Mouse (Mus musculus) c-Kit-positive CD71-positive TER-119-negative erythroid progenitor cells, embryonic 14.5 days (primary cell): ENCODE measurements around the gene Spint1.

ENCODE experiments used
- DNase-seq: peaks from one replicate; pipeline ENCODE4 v3.0.0-alpha.2; 2013; ENCODE audit warnings: low read depth

Gene Spint1

DNA sequence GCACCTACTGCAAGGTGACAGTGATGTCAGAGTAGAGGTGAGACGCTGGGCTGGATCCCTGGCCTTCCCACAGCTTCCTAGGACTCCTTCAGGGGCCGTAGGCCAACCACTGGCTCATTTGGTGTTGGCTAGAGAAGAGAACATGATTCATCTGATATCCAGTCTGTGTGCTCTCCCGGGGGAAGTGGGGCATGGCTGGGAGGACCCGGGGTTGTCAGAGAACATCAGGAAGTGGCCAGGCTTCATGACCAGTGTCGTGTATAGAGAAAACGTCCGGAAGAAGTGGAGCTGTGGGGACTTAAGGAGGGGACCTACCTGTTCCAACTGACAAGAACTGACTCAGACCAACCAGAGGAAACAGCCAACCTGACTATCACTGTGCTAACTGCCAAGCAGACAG, 8.1 kb downstream of the Spint1 start:
- DNase-seq: no peak

DNA sequence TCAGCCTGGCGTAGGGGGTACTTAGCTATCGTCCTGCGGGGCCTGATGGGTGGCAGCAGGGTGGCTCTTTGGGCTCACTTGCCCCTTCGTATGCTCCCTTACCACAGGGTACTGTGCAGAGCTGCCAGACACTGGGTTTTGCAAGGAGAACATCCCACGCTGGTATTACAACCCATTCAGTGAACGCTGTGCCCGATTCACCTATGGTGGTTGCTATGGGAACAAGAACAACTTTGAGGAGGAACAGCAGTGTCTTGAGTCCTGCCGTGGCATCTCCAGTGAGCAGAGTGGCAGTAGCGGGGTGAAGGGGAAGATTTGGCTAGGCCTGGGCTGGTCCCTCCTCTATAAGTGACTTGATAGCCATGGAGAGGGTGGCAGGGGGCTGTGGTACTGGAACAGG, 10.7 kb downstream of the Spint1 start:
- no peak for DNase-seq

DNA sequence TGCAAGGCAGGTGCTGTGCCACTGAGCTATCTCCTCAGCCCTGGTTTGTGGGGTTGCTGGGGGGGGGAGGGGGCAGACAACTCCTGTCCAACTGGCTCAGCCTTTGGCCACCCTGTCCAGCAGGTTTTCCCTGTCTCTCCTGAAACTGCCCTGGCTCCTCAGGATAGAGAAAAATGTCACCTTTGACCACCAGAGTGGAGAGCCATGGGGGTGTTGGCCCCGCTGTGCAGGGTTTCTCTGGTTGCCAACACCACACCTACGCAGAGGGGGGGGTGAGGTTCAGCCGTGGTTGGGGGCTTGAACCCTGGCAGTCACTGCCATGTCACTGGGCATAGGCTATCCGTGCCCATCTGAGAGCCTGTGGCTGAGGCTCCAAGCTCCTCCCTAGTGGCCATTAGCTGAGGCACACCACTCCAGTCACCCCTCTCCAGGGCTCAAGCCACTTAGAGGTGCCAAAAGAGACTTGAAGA, 12.5 kb downstream of the Spint1 start:
- no peak for DNase-seq

DNA sequence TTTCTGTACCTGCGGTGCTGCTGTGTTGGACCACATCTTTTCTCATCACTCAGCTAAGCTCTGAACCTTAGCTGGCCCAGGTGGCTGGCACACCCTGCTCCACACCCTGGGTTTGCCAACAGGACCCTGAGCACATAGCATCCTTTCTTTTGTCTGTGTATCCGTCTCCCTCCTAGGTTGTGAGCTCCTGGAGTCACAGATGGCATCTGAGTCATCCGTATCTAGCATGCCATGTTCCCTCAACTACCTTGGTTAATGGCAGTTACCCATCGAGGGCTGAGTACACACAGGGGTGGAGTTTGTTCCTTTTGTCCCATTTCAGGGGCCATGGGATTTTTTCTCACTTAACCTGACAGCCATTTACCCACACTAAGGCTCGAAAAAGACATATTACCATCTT, 13.2 kb downstream of the Spint1 start:
- no peak for DNase-seq

DNA sequence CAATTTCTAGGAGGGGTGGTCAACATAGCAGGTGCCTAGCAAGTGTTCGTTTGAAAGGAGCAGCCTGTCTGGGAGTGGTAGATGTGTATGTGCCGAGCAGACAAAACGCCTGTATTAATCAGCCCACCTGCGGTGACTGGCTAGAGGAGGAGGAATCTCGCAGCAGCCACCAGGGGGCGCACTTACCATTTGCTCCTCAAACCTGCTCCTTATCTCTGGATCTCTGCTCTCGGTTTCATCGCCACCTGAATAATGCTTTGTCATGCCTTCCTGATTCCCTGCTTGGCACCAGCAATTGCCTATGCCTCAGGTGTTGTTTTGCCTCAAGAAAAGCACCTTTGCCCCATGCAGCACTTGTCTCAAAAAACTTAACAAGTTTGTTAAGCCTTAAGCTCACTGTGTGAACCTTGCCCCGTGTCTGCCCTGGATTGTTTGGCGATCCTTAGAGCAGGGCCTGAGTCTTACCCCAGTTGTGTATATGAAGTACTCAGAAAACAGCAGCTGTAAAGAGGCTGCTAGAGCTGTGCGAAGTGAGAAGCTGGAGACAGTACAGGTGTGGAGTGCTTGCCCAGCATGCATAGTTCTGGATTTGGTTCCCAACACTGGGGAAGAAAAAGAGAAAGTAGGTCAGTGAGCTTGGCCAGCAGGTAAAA, 13.8 kb downstream of the Spint1 start:
- peak; percentile 86 for DNase-seq

DNA sequence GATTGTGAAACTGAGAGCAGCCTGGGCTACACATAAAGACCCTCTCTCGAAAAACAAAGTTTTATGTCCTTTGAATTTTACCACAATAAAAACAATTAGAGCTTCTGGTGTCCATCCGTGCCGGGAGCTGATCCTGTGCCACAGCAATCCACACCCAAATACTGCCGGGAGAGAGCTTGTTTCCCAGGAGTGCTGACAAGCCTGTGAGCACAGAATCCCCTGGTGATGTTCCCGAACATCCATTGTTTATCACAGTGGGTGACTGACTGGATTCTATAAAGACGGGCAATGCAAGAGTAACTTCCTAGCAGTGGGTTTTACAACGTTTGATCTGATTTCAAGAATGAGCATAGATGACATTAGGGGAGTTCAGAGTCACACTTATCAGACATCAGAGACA, 17.8 kb downstream of the Spint1 start:
- DNase-seq: no peak

DNA sequence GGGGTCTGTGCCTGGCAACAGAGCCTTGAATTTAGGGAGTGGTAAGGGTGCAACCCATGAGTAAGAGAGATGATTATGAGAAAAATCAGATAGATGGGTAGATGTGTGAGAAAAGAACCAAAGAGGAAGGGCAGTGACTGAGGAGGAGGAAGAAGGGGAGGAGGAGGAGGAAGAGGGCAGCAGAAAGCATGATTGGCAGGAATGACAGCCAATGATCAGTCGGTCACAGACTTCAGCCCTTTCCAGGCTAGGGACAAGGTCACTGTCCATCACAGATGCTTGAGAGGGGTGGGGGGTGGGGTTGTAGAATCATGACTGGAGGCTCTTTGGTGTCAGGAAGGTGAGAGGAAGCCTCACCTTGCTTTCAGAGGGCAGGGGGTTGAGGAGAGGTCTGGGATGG, 23.4 kb downstream of the Spint1 start:
- no peak for DNase-seq

DNA sequence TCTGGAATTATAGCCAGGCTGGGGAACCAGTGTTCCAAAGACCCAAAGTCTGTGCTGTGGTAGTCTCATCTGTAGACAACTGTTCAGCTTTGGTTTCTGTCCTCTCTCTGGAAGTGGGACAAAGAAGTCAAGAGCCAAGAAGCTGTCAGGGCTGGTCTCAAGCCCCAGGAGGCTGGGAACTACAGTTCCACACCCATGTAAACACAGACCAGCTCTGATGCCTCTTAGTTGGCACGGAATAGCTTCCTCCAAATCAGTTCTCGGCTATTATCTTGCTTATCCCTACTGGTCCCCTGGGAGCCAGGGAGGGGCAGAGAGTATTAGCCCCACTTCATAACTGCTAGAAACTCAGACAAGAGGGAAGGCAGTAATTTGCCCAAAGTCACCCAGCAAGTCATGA, 24.2 kb downstream of the Spint1 start:
- no peak for DNase-seq

DNA sequence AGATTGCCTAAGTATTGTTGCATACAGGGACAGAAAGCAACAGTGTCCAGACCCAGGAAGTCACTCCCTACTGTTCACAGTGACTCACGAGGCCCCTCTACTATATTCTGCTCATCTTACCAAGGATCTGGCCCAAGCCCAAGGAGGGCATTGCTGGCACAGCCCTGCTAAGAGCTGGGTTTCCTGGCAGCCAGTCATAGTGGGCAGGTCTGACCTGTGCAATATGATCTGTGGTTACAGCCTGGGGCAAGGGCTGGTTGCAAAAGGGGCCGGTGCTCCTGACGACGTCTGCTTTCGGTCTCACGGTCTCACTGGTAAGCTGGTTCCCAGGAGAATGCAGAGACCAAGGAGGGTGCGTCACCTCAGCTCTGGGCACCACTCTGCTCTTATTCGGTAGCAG, 25.8 kb downstream of the Spint1 start:
- DNase-seq: no peak

DNA sequence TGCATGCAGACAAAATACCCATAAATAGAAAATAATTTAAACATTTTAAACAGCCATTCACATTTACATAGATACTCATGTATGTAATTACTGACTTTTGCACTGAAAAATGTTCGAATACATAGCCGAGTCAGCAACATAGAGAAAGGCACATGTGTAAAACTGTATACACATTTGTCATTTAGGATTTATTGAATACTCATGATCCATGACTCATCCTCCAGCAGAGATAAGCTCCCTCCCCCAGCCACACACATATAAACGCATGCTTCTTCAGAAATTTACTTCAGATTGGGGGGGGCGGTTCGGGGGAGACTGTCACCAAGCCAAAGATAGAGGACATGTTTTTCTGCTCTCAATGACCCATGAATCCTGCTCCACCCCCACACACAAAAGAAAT, 26.7 kb downstream of the Spint1 start:
- no peak for DNase-seq

DNA sequence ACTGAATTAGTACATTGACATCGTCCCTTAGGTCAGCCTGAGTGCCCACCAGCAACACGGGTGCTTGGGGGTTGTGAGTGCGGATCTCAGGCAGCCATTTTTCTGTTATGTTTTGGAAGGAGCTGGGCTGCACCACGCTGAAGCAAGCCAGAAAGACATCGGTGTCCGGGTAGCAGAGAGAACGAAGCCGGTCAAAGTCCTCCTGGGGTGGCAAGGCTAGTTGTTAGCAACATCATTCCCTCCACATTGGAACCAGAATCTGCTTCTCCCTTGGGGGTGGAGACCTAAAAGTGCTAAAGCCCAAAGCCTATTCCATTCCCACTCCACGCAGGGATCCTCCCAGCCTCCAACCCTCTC, 33.1 kb downstream of the Spint1 start:
- DNase-seq: no peak

DNA sequence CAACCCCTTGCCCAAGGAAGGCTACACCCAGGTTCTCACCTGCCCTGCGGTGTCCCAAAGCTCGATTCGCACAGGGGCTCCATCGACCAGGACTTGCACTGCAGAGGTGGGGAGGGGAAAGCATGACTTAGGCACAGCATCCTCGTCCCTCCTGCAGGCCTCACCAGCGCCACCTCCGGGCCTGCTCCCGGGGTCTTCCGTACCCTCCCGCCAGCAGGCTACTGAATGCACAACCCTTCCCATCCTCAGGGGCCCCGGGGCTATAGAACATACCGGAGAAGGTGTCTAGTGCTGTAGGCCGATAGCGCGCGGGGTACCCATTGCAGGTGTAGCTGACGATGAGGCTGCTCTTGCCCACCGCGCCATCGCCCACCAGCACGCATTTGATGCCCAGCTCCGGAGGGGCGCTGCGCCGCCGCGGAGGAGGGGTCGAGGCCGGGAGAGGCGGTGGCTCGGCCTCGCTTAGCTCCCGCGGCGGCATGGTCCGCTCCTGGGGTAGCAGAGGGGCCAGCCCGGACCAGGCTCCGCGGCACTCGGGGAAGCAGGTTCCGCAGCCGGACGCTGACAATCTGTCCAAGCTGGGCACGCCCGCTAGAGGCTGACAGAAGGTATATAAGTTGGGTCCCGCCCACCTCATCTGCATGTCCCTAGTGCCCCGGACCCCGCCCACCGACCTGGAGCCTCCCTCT, 33.6 kb downstream of the Spint1 start, which contains the start of gene Rhov:
Rhov (minus strand) TSS at position 630 of the 689 bp plus-strand sequence.
- peak; percentile 72 for DNase-seq

DNA sequence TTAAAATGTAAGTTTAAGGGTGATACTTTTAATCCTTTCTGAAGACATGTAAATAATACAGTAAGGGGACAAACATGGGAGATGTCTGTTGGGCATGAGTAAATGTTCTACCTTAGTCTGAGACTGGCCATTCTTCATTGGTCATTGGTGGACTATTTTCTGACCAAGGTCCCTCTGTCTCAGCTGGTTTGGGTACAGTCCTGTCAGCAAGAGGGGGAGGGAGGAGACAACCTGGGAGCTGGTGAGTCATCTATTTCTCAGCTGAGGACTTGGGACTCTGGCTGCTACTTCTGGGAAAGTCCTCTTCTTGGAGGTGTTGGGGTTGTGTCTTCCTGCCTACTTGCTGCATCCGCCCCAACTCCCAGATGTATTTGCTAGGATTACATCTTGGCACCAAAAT, 37.0 kb downstream of the Spint1 start:
- no peak for DNase-seq

DNA sequence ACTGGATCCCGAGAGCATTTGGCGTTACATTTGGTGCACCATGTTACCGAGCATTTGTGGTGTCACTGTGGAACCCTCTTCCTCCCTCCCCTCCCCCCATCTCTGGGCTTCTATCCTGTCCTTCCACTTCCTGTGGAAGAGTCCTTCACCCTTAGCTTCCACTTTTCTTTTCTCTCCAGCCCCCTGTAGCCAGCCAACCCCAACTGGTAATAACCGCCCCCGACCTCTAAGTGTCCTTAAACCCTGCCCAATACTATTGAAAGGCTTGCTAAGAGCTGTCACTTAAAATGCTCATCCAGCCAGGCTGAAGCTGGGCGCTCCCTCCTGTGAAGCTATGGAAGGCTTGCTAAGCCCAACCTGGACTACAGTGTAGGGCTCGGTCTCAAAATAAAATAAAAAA, 39.8 kb downstream of the Spint1 start:
- DNase-seq: no peak

DNA sequence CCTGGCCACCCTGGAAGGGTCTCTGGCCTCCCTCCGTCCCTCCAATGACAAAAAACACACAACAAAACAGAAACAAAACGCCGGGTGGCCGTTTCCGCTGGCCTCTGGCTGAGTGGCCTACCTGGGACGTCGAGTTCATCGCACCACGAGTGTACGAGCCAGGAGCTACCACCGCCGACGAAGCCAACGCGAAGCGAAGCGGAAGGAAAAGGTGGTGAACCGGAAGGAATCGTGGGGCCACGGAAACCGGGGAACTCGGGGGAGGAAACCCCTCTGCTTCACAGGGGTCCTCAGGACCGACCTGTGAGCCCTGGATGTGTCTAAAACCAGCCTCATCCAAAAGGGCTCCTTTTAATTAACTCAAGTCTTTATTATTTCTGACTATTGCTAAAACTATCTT, 40.6 kb downstream of the Spint1 start:
- no peak for DNase-seq

DNA sequence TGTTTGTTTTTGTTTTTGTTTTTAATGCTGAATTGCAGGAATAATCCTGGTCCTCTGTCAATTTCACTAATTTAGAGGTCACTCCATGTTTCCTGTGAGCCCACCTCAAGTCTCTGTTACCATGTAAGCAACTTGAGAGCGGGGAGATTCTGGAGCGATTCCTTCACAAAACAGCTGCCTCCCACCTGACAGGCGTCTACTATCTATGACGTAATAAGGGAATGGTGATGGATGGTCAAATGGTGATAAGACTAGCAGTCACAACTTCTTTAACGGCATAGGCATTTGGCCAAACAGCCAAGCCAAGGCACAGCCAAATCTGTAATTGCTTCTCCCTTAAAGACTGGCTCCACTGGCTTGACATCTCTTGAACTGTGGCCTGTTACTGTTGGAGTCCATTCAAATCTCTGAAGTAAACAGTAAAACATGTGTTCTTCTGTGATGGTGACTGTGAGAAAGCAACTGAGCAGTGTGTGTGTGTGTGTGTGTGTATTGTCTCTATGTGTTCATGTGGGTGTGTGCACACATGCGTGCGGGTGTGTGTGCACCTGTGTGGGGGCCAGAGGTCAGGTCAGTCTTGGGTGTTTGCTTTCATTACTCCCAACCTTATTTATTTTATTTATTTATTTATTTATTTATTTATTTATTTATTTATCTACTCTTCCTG, 44.9 kb downstream of the Spint1 start:
- DNase-seq: no peak

DNA sequence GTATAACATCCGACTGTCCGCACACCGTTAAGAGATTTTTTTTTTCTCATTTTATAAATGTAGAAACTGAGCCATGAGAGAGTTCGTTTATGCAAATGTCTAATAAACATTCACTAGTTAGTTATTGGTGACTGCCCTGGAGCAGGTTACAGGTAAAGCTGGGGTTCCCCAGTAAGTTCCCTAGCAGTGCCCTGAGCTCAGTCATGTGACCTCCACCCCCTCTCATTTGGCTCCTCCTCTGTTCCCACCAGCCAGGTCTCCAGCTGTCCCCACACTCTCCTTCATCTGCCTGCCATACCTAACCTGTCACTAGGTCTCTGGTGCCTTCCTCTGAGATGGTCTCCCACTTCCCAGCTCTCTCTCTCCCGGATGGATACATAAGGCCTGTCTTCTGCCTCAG, 50.2 kb downstream of the Spint1 start:
- DNase-seq: no peak

DNA sequence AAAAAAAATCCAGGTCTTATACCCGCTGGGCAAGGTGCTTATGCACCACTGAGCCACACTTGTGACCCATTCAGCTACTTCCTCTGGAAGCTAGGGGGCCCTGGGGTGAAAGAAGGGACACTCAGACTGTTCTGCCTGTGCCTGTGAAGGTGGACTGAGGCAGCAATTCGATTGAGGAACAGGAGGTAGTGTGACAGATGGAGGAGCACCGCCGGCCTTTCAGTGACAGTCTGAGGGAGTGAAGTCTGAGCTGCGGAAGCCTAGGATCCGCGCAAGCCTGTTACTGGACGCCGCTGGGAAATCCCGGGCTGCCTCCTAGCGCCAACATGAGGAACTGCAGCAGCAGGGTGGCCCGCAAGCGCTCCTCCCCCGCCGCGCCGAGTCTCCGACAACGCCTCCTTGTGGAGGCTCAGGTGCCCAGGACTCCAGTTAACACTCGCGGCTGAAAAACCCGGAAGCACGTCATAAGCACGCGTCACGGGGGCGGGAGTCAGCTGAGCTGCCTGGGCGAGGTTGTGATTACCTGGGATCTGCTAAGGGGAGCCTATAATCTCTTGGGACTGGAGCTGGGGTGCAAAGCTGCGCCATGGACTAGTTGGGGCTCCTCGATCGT, 51.2 kb downstream of the Spint1 start, which contains the start of gene Vps18:
Vps18 (plus strand) TSS at position 471 of the 613 bp plus-strand sequence.
- DNase-seq: peak; percentile 98

DNA sequence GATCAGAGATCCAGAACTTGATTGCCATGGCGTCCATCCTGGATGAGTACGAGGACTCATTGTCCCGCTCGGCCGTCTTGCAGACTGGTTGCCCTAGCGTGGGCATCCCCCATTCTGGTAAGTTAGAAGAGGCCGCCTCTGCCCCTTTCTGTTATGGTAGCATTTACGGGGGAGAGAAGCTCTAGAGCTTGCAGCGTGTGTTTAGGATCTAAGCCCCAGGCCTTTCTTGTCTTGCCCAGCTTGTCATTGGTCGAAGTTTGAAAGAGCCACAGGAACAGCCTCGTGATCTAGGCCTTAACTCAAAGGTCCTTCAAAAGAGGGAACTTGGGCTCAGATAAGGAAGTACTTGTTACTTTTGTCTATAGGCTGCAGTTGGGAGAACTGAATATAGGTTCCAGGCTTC, 51.9 kb downstream of the Spint1 start:
- DNase-seq: no peak

DNA sequence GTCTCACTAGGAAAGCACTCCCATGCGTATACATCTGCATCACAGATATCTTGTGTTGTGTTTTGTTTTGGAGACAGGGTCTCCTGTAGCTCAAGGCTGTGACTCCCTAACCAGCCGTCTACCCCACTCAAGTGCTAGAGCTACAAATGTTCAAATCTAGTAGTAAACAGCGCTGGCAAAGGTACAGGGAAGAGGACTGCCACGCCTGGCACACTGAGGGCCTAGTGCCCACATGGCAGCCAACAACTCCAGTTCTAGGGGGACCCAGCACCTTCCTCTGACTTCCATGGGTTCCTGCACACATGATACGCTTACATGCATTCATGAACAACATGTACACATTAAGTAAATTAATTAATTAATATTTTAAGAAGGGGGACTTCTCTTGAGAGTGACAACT, 55.1 kb downstream of the Spint1 start:
- no peak for DNase-seq

DNA sequence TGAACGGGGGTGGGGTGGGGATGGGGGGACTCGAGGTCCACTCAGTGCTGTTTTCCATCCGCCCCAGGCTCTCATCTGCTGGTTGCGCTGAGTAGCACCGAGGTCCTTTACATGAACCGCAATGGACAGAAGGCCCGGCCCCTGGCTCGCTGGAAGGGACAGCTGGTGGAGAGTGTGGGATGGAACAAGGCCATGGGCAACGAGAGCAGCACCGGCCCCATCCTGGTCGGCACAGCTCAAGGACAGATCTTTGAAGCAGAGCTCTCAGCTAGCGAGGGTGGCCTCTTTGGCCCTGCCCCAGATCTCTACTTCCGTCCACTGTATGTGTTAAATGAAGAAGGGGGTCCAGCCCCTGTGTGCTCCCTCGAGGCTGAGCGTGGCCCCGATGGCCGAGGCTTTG, 55.7 kb downstream of the Spint1 start:
- no peak for DNase-seq

DNA sequence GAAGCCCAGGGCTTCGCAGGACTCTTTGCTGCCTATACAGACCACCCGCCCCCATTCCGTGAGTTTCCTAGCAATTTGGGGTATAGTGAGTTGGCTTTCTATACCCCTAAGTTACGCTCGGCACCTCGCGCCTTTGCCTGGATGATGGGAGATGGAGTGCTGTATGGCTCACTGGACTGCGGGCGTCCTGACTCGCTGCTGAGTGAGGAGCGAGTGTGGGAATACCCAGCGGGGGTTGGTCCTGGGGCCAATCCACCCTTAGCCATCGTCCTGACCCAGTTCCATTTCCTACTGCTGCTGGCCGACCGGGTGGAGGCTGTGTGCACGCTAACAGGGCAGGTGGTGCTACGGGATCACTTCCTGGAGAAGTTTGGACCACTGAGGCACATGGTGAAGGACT, 56.1 kb downstream of the Spint1 start:
- no peak for DNase-seq
